Mouse (Mus musculus): ENCODE measurements around the gene Acnat1.
"Not testable (repeated sequence)": the region's sequence is repeated elsewhere in the genome, so short reads cannot be mapped to it uniquely, and the experiment has no call there.

The Acnat1 gene

GRCm38 (mm10) chr4:49456171-49456570 is 17.5 kb downstream of the Acnat1 start:
- no peak for DNase-seq (ENCODE audit: low spot score)

- no peak for DNase-seq (ENCODE audit: low spot score)
Measured at GRCm38 (mm10) chr4:49451848-49452551, 21.7 kb downstream of the Acnat1 start.

DNA sequence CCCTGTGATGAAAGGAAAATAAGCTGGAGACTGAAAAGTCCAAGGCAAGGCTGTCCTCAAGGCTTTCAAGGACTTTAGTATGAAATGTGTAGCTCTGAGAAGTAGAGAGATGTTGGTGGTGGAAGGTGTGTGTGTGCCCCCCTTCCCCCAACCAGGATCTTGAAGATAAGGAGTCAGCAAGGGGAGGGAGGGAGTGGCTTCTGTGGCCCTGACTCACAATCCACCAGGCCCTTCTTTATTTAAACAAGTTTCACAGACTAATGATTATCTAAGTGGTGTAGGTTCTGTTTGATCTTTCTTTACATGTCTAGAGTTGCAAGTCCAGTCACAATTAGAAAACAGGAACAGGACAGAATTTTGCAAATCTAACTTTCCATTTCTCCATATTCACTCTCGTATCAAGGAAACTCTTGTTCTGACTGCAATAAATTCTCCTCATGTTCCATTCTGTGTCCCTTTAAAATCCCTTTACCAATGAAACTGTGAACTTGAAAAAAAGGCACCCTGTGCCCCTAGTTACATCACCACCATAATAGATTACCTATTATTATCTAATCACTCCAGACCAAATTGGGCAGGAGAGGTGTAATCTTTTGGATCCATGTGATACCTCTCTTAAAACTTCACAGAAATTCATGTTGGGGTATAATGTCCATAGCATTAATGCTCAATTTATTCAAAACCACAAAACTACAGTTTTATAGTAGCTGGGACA is 22.4 kb downstream of the Acnat1 start:
- DNase-seq (ENCODE audit: low spot score) = not testable (repeated sequence)

DNA sequence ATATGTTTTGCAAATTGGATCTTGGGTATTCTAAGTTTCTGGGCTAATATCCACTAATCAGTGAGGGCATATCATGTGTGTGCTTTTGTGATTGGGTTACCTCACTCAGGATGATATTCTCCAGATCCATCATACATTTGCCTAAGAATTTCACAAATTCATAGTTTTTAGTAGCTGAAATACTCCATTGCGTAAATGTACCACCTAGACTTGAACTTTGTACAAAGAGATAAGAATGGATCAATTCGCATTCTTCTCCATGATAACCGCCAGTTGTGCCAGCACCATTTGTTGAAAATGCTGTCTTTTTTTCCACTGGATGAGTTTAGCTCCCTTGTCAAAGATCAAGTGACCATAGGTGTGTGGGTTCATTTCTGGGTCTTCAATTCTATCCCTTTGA is 36.7 kb downstream of the Acnat1 start:
- DNase-seq (ENCODE audit: low spot score) = not testable (repeated sequence)

- not testable (repeated sequence) for DNase-seq (ENCODE audit: low spot score)
Measured at GRCm38 (mm10) chr4:49410151-49410550, 63.6 kb downstream of the Acnat1 start.

DNA sequence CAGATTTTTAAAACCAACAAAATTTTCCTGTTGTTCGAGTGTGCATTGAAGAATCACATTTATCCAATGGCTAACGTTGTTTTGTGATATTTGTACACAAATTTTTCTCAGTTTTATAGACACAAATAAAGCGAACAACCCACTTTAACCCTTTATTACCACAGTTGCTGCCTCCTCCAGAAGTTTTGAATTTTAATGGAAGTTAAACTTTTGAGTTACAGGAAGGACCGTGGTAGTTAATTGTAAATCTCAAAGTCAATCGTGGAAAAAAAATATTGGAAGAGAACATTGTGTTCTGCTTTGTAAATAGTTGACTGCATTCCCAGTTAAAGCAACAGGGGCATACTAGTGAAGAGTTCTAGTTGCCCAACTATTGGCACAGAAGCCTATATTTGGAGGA is 65.8 kb downstream of the Acnat1 start, which contains the start of gene Acnat2:
TSS of gene Acnat2 (minus strand) at position 195 of the 400 bp plus-strand sequence.
- not testable (repeated sequence) for DNase-seq (ENCODE audit: low spot score)
